Mouse (Mus musculus): Measurements from ENCODE around the gene Mrpl9. TPM values are rescaled to one million over a fixed set of nuclear protein-coding genes. Genes with fewer than 3 reads are reported as not detected.

Mrpl9 gene
- polyA plus RNA-seq, 1 experiment from 2014 or later = 70.4 TPM

DNA sequence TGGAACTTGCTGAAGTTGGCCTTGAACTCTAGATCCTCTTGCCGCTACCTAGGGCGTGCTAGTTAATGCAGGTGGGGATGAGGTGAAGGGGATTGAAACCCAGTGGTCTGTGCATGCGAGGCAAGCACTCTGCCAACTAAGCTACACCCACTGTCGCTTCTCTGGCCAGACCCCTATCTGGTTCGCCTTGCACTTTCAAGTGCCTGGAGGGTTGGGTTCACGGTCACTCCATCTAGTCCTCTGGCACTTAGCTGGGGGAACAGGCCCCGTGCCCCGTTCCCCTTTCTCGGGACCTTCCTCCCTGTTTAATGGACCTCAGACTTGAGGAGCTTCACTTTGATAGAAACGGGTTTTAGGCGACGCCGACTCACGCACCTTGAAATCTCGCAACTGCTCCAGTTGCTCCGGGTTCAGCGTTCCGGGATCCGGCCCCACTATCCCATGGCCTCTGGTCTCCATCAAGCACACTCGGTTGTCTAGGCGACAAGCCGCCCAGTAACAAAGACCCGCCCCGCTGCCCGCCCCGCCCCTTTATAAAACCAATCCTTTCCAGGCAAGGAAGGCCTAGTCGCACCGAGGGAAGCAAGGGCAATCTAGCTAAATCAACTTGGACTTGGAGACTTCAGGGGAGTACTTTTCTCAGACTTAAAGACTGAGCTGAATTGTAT lies 29.5 kb downstream of the Mrpl9 start:
- Histone ChIP-seq H3K9ac (no peak overlapping the region), H3K4me2 (peak overlapping the region; percentile 56)

DNA sequence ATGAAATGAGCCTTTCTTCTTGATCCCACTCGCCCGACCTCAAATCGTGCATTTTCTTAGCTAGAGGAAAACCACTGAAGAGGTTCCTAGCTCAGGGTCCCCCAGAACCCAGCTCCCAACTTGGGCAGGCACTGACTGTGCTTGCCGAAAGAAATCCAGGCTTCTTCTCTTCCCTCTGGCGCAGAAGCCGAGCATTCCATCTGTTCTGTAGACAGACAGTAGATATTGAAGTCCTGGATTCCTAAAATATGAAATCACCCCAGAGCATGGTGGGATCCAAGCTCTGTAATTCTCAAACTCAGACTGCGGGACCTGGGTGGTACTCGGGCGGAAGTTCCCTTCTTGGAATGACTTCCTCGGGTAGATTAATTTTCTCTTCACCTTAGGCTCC lies 30.0 kb downstream of the Mrpl9 start:
- H3K4me3 ChIP-seq (replicated peaks) = no peak overlapping the region
- no peaks in the 10 kb centered on the region for H3K36me3 ChIP-seq
- H3K4me1 ChIP-seq = peaks cover 13% of the 10 kb centered on the region
- H3K4me2 ChIP-seq = peak overlapping the region; percentile 56
- H3K9me3 ChIP-seq (replicated peaks) = no peaks in the 10 kb centered on the region
- no peaks in the 10 kb centered on the region for H3K27me3 ChIP-seq
- no peak overlapping the region for H3K9ac ChIP-seq
- peak overlapping the region; percentile 51; the same call in 1 of the 2 replicates for H3K27ac ChIP-seq
- WGBS = 37% methylated on average over 10 of the region's 10 CpGs
- no peak for ATAC-seq (replicated peaks; ENCODE audit: low FRiP score)

More for the DNA sequence above, 29.5 kb downstream of the Mrpl9 start:
- H3K4me1 ChIP-seq = peaks cover 10% of the 10 kb centered on the region
- H3K36me3 ChIP-seq = no peaks in the 10 kb centered on the region
- WGBS = 10% methylated on average over 28 of the region's 28 CpGs
- H3K9me3 ChIP-seq (replicated peaks) = no peaks in the 10 kb centered on the region
- peak; percentile 83; the same call in 1 of the 2 replicates for ATAC-seq (replicated peaks; ENCODE audit: low FRiP score)
- no peaks in the 10 kb centered on the region for H3K27me3 ChIP-seq
- H3K4me3 ChIP-seq (replicated peaks) = peak overlapping the region; percentile 28
- peak overlapping the region; percentile 51; the same call in 1 of the 2 replicates for H3K27ac ChIP-seq

DNA sequence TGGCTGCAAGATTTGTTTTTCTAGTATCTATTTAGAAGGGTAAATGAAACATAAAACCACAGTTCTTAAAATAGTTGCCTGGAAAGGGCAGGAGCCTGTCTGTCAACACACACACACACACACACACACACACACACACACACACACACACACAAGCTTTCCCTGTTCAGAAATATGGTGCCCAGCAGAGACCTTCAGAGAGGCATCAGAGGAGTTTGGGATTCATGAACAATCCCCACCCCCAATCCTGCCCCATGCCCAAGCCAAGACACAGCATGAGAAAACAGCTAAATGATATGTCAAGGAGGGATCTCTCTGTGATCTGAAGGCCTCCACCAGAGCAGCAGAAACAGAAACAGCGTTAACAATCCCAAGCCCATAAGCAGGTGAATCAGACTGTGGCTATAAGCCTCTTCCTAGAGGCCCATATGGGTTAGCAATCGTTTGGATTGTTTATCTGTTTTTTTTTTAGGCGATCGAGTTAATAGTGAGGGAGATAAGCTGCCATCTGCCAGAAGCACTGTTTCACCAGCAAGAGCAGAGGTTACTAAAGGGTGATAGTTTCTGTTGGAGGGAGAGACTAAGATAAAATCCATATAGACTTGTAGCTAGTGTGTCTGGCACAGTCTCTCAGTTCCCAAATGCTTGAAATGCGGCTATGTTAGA lies 30.6 kb downstream of the Mrpl9 start:
- peaks cover 4% of the 10 kb centered on the region for H3K27me3 ChIP-seq

DNA sequence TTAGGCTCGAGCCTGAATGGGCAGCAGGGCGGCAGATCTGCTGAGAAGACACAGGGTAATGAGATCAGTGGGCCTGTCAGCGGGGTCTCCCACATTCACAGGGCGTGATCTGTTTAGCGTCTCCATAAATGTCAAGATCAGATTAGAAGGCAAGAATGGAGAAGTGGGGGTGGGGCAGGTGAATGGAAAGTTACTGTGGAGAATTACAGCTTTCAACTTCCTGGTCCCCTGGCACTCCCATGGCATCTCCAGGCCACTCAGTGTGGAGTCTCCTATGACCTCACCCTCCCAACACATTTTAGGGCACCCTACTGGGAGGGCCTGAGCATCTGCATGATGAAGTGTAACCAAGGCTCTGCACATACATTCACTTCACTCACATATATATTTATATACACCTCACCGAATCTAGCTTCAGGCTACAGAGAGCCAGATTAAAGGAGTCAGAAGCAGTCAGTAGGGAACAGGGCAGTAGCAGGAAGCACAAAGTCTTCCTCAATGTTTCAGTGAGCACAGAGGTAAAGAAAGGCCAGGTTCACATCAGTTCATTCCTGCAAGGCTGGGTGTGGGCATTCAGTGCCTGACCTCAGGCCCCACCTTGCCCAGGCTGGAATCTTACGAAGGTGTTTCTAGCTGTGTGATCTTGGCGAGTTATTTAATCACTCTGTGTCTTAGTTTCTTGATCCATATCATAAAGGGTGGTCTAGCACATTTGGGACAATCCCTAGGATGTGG lies 33.4 kb downstream of the Mrpl9 start:
- H3K36me3 ChIP-seq = no peaks in the 10 kb centered on the region
- no peak overlapping the region for H3K4me3 ChIP-seq (replicated peaks)
- no peaks in the 10 kb centered on the region for H3K9me3 ChIP-seq (replicated peaks)
- no peak for ATAC-seq (replicated peaks; ENCODE audit: low FRiP score)
- H3K4me2 ChIP-seq = no peak overlapping the region
- peaks cover 24% of the 10 kb centered on the region for H3K4me1 ChIP-seq
- H3K27ac ChIP-seq = no peak overlapping the region
- H3K27me3 ChIP-seq = peaks cover 31% of the 10 kb centered on the region
- H3K9ac ChIP-seq = no peak overlapping the region
- 53% methylated on average over 8 of the region's 8 CpGs for WGBS

More for the DNA sequence above, 30.6 kb downstream of the Mrpl9 start:
- 67% methylated on average over 5 of the region's 5 CpGs for WGBS
- no peak overlapping the region for H3K4me3 ChIP-seq (replicated peaks)
- H3K9ac ChIP-seq = no peak overlapping the region
- ATAC-seq (replicated peaks; ENCODE audit: low FRiP score) = no peak
- H3K4me2 ChIP-seq = no peak overlapping the region
- no peak overlapping the region for H3K27ac ChIP-seq
- H3K4me1 ChIP-seq = peaks cover 13% of the 10 kb centered on the region
- H3K36me3 ChIP-seq = no peaks in the 10 kb centered on the region
- no peaks in the 10 kb centered on the region for H3K9me3 ChIP-seq (replicated peaks)

DNA sequence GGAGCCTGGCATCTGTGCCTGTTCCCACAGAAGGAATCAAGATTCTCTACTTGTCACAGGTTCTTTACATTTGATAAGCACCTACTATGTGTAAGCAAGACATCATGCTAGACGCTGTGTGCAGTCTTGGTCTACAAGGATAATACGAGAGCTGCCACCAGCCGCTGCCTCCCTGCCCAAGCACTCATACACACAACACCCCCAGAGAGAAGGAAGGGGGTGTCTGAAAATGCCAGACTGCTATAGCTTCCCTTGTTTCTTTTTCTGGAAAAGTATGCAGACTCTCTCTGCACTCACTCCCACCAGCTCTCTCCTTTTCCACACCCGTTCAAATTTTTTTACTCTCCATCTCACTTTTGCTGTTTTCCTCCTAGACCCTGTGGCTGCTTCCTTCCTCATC lies 34.3 kb downstream of the Mrpl9 start:
- no peak overlapping the region for H3K27ac ChIP-seq
- no peak for ATAC-seq (replicated peaks; ENCODE audit: low FRiP score)
- 62% methylated on average over 4 of the region's 4 CpGs for WGBS
- H3K9ac ChIP-seq = no peak overlapping the region
- H3K36me3 ChIP-seq = no peaks in the 10 kb centered on the region
- H3K4me1 ChIP-seq = peaks cover 22% of the 10 kb centered on the region
- no peak overlapping the region for H3K4me3 ChIP-seq (replicated peaks)
- no peak overlapping the region for H3K4me2 ChIP-seq
- H3K9me3 ChIP-seq (replicated peaks) = no peaks in the 10 kb centered on the region
- peaks cover 37% of the 10 kb centered on the region for H3K27me3 ChIP-seq

DNA sequence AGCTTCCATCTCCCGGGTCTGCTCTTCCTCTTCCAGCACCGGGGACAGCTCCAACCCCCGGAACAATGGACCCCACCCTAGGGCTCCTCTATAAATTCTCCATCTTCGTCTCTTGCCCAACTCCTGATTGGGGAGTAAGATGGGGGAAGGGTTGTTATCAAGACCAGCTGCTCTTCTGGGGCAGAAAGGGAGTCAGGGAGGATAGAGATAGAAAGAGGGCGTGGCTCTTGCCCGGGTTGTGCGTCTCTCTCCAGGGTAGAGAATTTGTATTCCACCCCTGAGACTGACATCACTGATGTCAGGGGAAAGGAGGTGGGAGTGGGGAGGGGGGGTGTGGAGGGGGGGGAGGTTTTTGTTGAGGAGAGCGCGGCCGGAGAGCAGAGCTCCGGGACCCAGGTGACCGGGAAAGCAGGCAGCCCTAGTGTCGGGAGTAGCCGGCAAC lies 34.9 kb downstream of the Mrpl9 start, which contains the start of gene Celf3:
Gene Celf3, plus strand, starts transcription at position 315 of the 442 bp plus-strand sequence.
- Histone ChIP-seq H3K27me3 (peaks cover 37% of the 10 kb centered on the region), H3K4me2 (0 out of 2 replicates have a peak within 1 kb of the TSS, but pooled peaks have one; percentile 16), H3K9me3 (replicated peaks) (no peaks in the 10 kb centered on the region), H3K27ac (no peak within 1 kb of the TSS), H3K36me3 (no peaks in the 10 kb centered on the region), H3K9ac (no peak within 1 kb of the TSS), H3K4me3 (replicated peaks) (no peak within 1 kb of the TSS), H3K4me1 (peaks cover 17% of the 10 kb centered on the region)
- no peak for ATAC-seq (replicated peaks; ENCODE audit: low FRiP score)
- WGBS = under 1% methylated on average over 14 of the region's 14 CpGs

DNA sequence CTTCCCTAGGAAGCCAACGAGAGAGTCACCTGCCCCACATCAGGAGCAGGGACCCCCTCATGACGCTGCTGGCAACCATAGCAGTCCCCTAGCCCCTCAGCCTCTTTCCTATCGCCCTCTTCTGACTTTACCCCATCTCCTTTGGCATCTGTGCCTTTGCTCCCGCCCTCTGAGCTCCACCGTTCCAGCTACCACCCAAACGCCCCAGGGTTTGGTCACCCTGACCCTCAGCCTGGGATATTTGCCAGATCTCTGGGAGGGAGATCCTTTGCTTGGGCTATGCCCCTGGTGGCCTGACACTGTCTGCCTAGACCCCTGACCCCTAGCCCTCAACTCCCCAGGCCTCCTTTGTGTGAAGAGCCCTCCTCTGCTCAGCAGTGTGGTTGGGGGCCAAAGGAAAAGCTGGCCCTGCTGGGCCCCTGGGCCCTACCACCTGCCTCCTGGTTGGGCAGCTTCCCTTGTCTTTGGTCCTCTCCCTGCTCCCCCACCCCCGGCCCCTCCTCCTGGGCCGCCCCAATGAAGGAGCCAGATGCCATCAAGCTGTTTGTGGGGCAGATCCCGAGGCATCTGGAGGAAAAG lies 35.6 kb downstream of the Mrpl9 start:
- WGBS = 13% methylated on average over 9 of the region's 9 CpGs
- H3K27me3 ChIP-seq = peaks cover 37% of the 10 kb centered on the region
- no peaks in the 10 kb centered on the region for H3K36me3 ChIP-seq
- H3K9me3 ChIP-seq (replicated peaks) = no peaks in the 10 kb centered on the region
- no peak overlapping the region for H3K4me2 ChIP-seq
- H3K27ac ChIP-seq = no peak overlapping the region
- ATAC-seq (replicated peaks; ENCODE audit: low FRiP score) = no peak
- peaks cover 14% of the 10 kb centered on the region for H3K4me1 ChIP-seq
- H3K4me3 ChIP-seq (replicated peaks) = no peak overlapping the region
- H3K9ac ChIP-seq = no peak overlapping the region

DNA sequence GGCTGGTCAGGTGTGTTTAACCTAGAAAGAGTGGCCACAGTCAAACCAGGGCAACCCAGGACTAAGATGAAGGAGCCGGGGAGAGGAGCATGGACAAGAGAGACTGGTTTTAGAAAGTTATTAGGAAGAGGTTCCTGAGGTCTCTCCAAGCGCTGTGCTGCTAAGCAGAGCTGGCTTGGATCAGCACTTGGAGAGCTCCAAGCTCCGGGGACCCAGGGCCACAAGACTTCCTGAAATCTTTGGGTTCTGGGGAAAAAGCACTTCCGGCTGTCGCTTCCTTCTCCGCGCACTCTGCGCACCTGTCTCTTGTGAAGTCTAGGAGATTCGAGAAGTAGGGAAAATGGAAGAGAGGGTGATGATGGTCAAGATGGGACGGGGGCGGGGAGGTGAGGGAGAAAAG lies 36.4 kb downstream of the Mrpl9 start:
- Histone ChIP-seq H3K9ac (no peak overlapping the region), H3K36me3 (no peaks in the 10 kb centered on the region), H3K4me2 (peak overlapping the region; percentile 50), H3K9me3 (replicated peaks) (no peaks in the 10 kb centered on the region), H3K27ac (no peak overlapping the region), H3K4me3 (replicated peaks) (peak overlapping the region; percentile 18), H3K27me3 (peaks cover 37% of the 10 kb centered on the region), H3K4me1 (peaks cover 14% of the 10 kb centered on the region)
- no peak for ATAC-seq (replicated peaks; ENCODE audit: low FRiP score)
- WGBS = 5% methylated on average over 11 of the region's 11 CpGs

DNA sequence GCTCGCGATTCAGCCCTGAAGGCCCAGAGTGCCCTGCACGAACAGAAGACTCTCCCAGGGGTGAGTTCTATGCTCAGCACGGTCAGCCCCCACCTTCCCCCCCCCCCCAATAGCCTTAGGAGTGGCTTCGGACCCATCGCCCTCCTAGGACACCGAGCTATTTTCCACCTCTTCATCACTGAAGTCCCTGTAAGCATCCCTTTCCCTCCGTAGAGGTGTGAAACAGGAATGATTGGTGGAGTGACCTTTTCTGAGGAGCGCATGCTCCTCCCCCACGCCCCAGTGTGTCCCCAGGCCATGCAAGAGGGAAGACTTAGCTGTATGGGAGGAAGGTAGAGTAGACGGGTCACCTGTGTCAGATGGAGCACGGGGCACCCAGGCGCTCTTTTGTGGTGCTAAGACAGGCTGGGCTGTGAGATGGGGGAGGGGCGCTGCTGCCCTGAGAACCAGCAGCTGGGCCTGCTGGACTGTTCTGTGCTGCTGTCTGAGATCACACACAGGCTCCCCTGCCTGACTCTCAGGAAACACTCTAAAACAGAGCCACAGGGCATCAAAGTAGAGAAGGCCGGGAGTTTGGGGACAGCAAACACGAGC lies 37.3 kb downstream of the Mrpl9 start, which contains the start of gene Riiad1:
Gene Riiad1, minus strand, starts transcription at position 51 of the 594 bp plus-strand sequence.
- H3K9ac ChIP-seq = no peak within 1 kb of the TSS
- 8% methylated on average over 16 of the region's 16 CpGs for WGBS
- no peak for ATAC-seq (replicated peaks; ENCODE audit: low FRiP score)

DNA sequence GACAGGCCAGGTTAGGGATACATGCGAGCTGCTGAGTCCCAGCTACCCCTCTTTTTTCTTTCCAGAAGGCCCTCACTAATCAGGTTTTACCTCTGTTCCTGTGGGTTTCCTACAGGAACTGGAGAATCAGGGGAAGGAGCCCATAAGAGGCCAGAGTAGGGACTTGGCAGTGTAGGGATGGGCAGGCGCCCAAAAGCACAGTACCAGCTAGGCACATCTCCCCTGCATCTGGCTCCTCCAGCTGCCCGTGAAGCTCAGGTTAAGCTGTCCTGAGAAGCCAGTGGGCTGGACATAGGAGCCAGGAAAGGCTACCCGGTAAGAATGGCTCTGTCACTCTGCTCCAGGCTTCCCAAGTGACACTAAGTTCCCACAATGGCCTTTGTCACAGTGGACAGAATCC lies 38.3 kb downstream of the Mrpl9 start:
- no peak for ATAC-seq (replicated peaks; ENCODE audit: low FRiP score)
- Histone ChIP-seq H3K4me3 (replicated peaks) (no peak overlapping the region), H3K27ac (no peak overlapping the region), H3K9me3 (replicated peaks) (no peaks in the 10 kb centered on the region), H3K27me3 (peaks cover 37% of the 10 kb centered on the region), H3K36me3 (no peaks in the 10 kb centered on the region), H3K4me2 (no peak overlapping the region), H3K4me1 (peaks cover 14% of the 10 kb centered on the region), H3K9ac (no peak overlapping the region)
- WGBS = 71% methylated on average over 4 of the region's 4 CpGs

More for the DNA sequence above, 37.3 kb downstream of the Mrpl9 start, which contains the start of gene Riiad1:
- Histone ChIP-seq H3K4me1 (peaks cover 14% of the 10 kb centered on the region), H3K27ac (no peak within 1 kb of the TSS), H3K27me3 (peaks cover 37% of the 10 kb centered on the region), H3K4me2 (peak within 1 kb of the TSS; percentile 50), H3K4me3 (replicated peaks) (peak within 1 kb of the TSS; percentile 18), H3K36me3 (no peaks in the 10 kb centered on the region), H3K9me3 (replicated peaks) (no peaks in the 10 kb centered on the region)

DNA sequence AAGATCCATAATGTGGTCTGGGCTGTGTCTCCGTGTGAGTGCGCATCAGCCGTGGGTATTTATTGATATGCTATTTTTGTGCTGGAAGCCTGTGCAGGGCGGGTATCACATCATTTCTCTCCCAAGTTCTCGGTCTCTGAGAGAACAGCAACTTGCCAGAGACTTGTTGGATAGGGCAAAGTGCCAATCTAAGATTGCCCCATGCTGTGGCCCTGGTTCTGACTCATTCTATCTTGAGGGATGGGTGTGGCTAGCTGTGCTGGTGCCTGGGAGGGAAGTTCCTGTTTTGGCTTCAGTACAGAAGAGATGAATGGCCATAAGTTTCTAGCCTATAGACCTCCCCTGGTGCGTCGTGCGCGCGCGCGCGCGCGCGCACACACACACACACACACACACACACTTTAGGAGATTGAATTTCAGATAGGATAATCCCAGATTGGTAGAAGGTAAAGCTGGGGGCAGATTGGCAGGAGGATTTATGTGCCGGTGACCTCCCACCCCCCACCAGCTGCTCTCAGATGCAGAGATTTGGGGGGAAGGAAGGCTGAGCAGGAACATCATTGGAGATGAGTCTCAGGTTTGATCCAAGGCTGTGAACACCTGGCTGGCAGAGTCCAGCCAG lies 39.8 kb downstream of the Mrpl9 start:
- Histone ChIP-seq H3K4me1 (peaks cover 14% of the 10 kb centered on the region), H3K9ac (no peak overlapping the region), H3K36me3 (no peaks in the 10 kb centered on the region), H3K9me3 (replicated peaks) (no peaks in the 10 kb centered on the region), H3K27ac (no peak overlapping the region), H3K27me3 (peaks cover 37% of the 10 kb centered on the region), H3K4me3 (replicated peaks) (no peak overlapping the region), H3K4me2 (no peak overlapping the region)
- WGBS = 87% methylated on average over 17 of the region's 17 CpGs
- no peak for ATAC-seq (replicated peaks; ENCODE audit: low FRiP score)
